Mouse (Mus musculus): Measurements from ENCODE around the gene Catsperb. TPM values are rescaled to one million over a fixed set of nuclear protein-coding genes. Genes with fewer than 3 reads are reported as not detected.
"Not testable (repeated sequence)": the region's sequence is repeated elsewhere in the genome, so short reads cannot be mapped to it uniquely, and the experiment has no call there.

The Catsperb gene
- not detected for polyA plus RNA-seq (2012; fragmentation: generic; extraction: Trizol)

GRCm38 (mm10) chr12:101404353-101404752 lies at the start of gene Catsperb:
TSS of gene Catsperb (plus strand) at chr12:101404653.
- not testable (repeated sequence) for H3K27me3 ChIP-seq (ENCODE audit: control insufficient read depth, insufficient read depth, insufficient read length); H3K36me3 ChIP-seq (ENCODE audit: control insufficient read depth, insufficient read depth); H3K4me2 ChIP-seq (ENCODE audit: low read depth); H3K4me3 ChIP-seq; H3K79me2 ChIP-seq (ENCODE audit: control insufficient read depth, insufficient read depth); H3ac ChIP-seq (ENCODE audit: control insufficient read depth, insufficient read length)

DNA sequence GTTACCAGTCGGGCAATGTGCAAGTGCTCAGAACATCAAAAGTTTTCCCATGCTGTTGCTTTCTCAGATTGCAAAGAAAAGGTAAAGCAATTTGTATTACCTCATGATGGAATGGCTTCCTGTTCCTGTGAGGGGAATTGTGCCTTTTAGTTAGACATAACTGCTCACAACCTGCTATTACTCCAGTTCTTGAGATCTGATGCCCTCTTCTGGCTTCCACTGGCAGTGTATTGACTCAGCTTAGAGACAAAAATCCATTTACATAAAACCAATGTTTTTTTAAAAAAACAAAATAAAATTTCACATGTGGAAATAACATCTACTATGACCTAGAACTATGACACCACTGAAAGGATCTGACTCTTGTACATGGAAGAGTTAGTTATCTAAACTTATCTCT lies 43.0 kb upstream of the Catsperb start:
- not testable (repeated sequence) for H3ac ChIP-seq (ENCODE audit: control insufficient read depth, insufficient read length); H3K27me3 ChIP-seq (ENCODE audit: control insufficient read depth, insufficient read depth, insufficient read length); H3K79me2 ChIP-seq (ENCODE audit: control insufficient read depth, insufficient read depth); H3K4me2 ChIP-seq (ENCODE audit: low read depth); H3K36me3 ChIP-seq (ENCODE audit: control insufficient read depth, insufficient read depth); H3K4me3 ChIP-seq

DNA sequence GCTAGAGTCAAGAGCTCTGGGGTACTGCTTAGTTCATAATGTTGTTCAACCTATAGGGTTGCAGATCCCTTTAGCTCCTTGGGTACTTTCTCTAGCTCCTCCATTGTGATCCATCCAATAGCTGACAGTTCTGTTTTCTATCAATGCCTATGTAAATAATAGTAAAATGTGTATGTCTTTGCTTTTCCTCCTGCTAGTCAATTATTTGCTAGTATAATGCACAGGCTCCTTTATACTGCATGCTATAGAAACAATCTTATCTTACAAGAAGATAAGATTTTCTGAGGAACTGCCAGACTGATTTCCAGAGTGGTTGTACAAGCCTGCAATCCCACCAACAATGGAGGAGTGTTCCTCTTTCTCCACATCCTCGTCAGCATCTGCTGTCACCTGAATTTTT lies 23.0 kb upstream of the Catsperb start:
- H3K79me2 ChIP-seq (ENCODE audit: control insufficient read depth, insufficient read depth); H3ac ChIP-seq (ENCODE audit: control insufficient read depth, insufficient read length); H3K27me3 ChIP-seq (ENCODE audit: control insufficient read depth, insufficient read depth, insufficient read length): not testable (repeated sequence)

GRCm38 (mm10) chr12:101426131-101426530 lies 21.7 kb downstream of the Catsperb start:
- no peaks in the 10 kb centered on the region for H3K27me3 ChIP-seq (ENCODE audit: control insufficient read depth, insufficient read depth, insufficient read length)
- H3K36me3 ChIP-seq (ENCODE audit: control insufficient read depth, insufficient read depth) = no peaks in the 10 kb centered on the region
- no peak overlapping the region for H3K4me2 ChIP-seq (ENCODE audit: low read depth)
- no peak overlapping the region for H3ac ChIP-seq (ENCODE audit: control insufficient read depth, insufficient read length)
- H3K79me2 ChIP-seq (ENCODE audit: control insufficient read depth, insufficient read depth) = no peaks in the 10 kb centered on the region
- TF ChIP-seq CEBPB (IDR thresholded peaks at IDR 0.05; ENCODE audit: insufficient read depth, poor library complexity, severe bottlenecking) = no peak
- no peak for TF ChIP-seq SRF (IDR thresholded peaks at IDR 0.05; ENCODE audit: control insufficient read depth, insufficient read length, low read depth)
- TF ChIP-seq MYOD1 (IDR thresholded peaks at IDR 0.05; ENCODE audit: control insufficient read depth in 1 of 3, insufficient read length in 2 of 3, low read depth in 2 of 3) = no peak
- no peak for TF ChIP-seq E2F4 (IDR thresholded peaks at IDR 0.05; ENCODE audit: insufficient read depth)
- TF ChIP-seq MYOG (IDR thresholded peaks at IDR 0.05; ENCODE audit: control insufficient read depth in 1 of 3, insufficient read depth in 1 of 3, insufficient read length in 2 of 3, low read depth in 2 of 3) = no peak
- H3K4me3 ChIP-seq = no peak overlapping the region

More for the DNA sequence above, 23.0 kb upstream of the Catsperb start:
- H3K4me2 ChIP-seq (ENCODE audit: low read depth); H3K4me3 ChIP-seq; H3K36me3 ChIP-seq (ENCODE audit: control insufficient read depth, insufficient read depth): not testable (repeated sequence)

DNA sequence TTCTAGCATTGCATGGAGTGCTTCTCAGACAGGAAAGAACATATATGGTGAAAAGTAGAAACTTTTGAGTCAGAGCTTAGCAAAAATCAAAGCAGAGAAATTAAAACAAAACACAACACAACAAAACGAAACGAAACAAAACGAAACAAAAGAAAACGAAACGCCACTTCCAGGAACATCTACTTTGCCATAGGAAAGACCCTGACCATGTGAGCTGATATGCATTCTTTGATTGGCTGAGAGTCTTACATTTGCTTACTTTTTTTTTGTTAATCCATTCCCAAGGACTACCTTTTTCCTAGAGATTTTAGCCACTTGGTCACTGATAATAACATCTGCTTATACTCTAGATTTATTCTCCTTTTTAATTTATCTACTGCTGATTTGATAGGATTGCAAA lies 57.6 kb downstream of the Catsperb start:
- no peaks in the 10 kb centered on the region for H3K27me3 ChIP-seq (ENCODE audit: control insufficient read depth, insufficient read depth, insufficient read length)
- H3K4me2 ChIP-seq (ENCODE audit: low read depth) = peak overlapping the region; percentile 31
- TF ChIP-seq MAX (IDR thresholded peaks at IDR 0.05; ENCODE audit: low read depth) (no peak), USF1 (IDR thresholded peaks at IDR 0.05; ENCODE audit: low read depth) (peak; percentile 84)
- no peak overlapping the region for H3ac ChIP-seq (ENCODE audit: control insufficient read depth, insufficient read length)
- H3K79me2 ChIP-seq (ENCODE audit: control insufficient read depth, insufficient read depth) = no peaks in the 10 kb centered on the region
- H3K36me3 ChIP-seq (ENCODE audit: control insufficient read depth, insufficient read depth) = no peaks in the 10 kb centered on the region
- no peak overlapping the region for H3K4me3 ChIP-seq

DNA sequence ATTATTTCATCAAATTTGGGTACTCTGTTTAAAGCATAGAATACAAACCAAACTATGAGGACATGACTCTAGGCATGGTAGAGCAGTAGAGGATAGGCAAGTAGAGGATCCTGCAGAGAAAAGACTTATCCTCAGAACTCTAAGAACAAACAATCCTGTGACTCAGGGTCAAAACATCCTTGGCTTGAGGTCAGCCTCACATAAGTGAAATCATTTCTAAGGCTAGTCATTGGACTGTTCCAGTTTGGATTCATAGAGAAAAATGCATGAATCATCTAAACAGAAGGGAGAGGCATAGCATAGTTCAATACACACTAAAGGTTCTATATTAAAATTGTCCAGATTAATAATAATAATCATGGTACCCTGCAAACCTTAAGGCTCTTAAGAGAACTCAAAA lies 79.1 kb downstream of the Catsperb start:
- H3K27me3 ChIP-seq (ENCODE audit: control insufficient read depth, insufficient read depth, insufficient read length) = no peaks in the 10 kb centered on the region
- no peak overlapping the region for H3ac ChIP-seq (ENCODE audit: control insufficient read depth, insufficient read length)
- no peak overlapping the region for H3K4me3 ChIP-seq
- H3K79me2 ChIP-seq (ENCODE audit: control insufficient read depth, insufficient read depth) = no peaks in the 10 kb centered on the region
- H3K4me2 ChIP-seq (ENCODE audit: low read depth) = no peak overlapping the region
- TF ChIP-seq POLR2A (IDR thresholded peaks at IDR 0.05; ENCODE audit: insufficient read length, low read depth) (no peak), REST (IDR thresholded peaks at IDR 0.05; ENCODE audit: insufficient read depth, insufficient read length) (no peak), MYOD1 (IDR thresholded peaks at IDR 0.05; ENCODE audit: control insufficient read depth in 1 of 3, insufficient read length in 2 of 3, low read depth in 2 of 3) (no peak), USF1 (IDR thresholded peaks at IDR 0.05; ENCODE audit: low read depth) (no peak), MAX (IDR thresholded peaks at IDR 0.05; ENCODE audit: low read depth) (no peak), MYOG (IDR thresholded peaks at IDR 0.05; ENCODE audit: control insufficient read depth in 1 of 3, insufficient read depth in 1 of 3, insufficient read length in 2 of 3, low read depth in 2 of 3) (no peak), SRF (IDR thresholded peaks at IDR 0.05; ENCODE audit: control insufficient read depth, insufficient read length, low read depth) (no peak), E2F4 (IDR thresholded peaks at IDR 0.05; ENCODE audit: insufficient read depth) (no peak), TCF3 (IDR thresholded peaks at IDR 0.05; ENCODE audit: insufficient read length, low read depth) (no peak), TCF12 (IDR thresholded peaks at IDR 0.05; ENCODE audit: insufficient read depth, poor library complexity, severe bottlenecking) (no peak), POLR2AphosphoS2 (IDR thresholded peaks at IDR 0.05; ENCODE audit: insufficient read length, low read depth) (no peak), CEBPB (IDR thresholded peaks at IDR 0.05; ENCODE audit: insufficient read depth, poor library complexity, severe bottlenecking) (no peak)
- H3K36me3 ChIP-seq (ENCODE audit: control insufficient read depth, insufficient read depth) = no peaks in the 10 kb centered on the region

- not testable (repeated sequence) for H3K27me3 ChIP-seq (ENCODE audit: control insufficient read depth, insufficient read depth, insufficient read length); H3K4me2 ChIP-seq (ENCODE audit: low read depth); H3K79me2 ChIP-seq (ENCODE audit: control insufficient read depth, insufficient read depth); H3K4me3 ChIP-seq; H3K36me3 ChIP-seq (ENCODE audit: control insufficient read depth, insufficient read depth); H3ac ChIP-seq (ENCODE audit: control insufficient read depth, insufficient read length)
Observed at GRCm38 (mm10) chr12:101511326-101511725, 106.9 kb downstream of the Catsperb start.

- not testable (repeated sequence) for H3ac ChIP-seq (ENCODE audit: control insufficient read depth, insufficient read length); H3K36me3 ChIP-seq (ENCODE audit: control insufficient read depth, insufficient read depth); H3K27me3 ChIP-seq (ENCODE audit: control insufficient read depth, insufficient read depth, insufficient read length); H3K79me2 ChIP-seq (ENCODE audit: control insufficient read depth, insufficient read depth); H3K4me2 ChIP-seq (ENCODE audit: low read depth); H3K4me3 ChIP-seq
Observed at GRCm38 (mm10) chr12:101606622-101607021, 202.2 kb downstream of the Catsperb start.

Measured in myocyte (in vitro differentiated cells).